Mouse (Mus musculus): ENCODE results near the gene Fcho2.

Gene Fcho2

DNA sequence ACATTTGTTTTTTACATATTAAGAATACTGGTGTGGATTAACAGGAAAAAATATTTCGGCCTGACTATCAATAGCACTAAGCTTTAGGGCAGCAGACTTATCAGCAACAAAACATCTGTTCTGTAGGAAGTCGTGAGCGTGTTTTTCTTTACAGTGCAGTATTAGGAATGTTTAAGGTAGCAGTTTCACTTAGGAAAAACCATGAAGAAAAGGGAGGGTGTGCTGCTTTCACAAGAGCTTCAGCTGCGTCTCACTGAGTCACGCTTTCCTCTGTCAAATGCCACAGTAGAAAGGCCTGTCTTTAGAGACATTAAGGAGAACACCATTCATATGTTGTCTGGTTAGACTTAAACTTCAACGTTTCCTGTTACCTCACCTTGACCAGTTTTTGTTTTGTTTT lies 5.1 kb downstream of the Fcho2 start:
- no peak for ATAC-seq (ENCODE audit: insufficient number of reproducible peaks, low FRiP score, low TSS enrichment)

DNA sequence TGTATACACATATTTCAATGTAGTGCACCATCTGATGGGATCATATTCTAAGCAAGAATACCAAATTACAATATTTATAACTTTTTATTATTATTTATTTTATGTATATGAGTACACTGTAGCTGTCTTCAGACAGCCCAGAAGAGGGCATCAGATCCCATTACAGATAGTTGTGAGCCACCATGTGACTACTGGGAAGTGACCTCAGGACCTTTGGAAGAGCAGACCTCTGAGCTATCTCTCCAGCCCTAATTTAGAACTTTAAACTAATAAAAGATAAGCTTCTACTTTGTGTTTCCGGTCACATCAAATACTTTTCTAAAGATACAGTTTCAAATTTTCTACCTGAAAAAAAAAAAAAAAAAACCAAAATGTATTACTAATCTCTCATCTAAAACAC lies 6.2 kb downstream of the Fcho2 start:
- no peak for ATAC-seq (ENCODE audit: insufficient number of reproducible peaks, low FRiP score, low TSS enrichment)

GRCm38 (mm10) chr13:98804480-98804879 lies 10.8 kb downstream of the Fcho2 start:
- no peak for ATAC-seq (ENCODE audit: insufficient number of reproducible peaks, low FRiP score, low TSS enrichment)

DNA sequence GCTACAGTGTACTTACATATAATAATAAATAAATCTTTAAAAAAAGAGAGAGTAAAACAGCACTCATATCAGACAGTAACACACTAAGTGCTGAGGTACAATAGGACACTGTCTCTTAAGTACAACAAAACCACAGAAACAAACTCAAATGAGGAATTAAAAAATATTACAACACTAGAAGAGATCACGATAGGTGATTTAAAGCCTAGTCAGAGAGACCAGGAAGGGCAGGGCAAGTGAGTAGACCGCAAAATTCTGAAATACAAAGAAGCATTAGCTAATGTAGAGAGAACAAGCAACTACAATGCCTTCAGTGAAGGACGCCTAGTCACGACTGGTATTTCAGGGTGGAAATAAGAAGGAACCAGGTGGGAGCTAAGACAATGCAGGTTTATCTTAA lies 11.6 kb downstream of the Fcho2 start:
- ATAC-seq (ENCODE audit: insufficient number of reproducible peaks, low FRiP score, low TSS enrichment): no peak

GRCm38 (mm10) chr13:98802957-98803356 lies 12.3 kb downstream of the Fcho2 start:
- ATAC-seq (ENCODE audit: insufficient number of reproducible peaks, low FRiP score, low TSS enrichment): no peak

GRCm38 (mm10) chr13:98795511-98795910 lies 19.7 kb downstream of the Fcho2 start:
- ATAC-seq (ENCODE audit: insufficient number of reproducible peaks, low FRiP score, low TSS enrichment): no peak

DNA sequence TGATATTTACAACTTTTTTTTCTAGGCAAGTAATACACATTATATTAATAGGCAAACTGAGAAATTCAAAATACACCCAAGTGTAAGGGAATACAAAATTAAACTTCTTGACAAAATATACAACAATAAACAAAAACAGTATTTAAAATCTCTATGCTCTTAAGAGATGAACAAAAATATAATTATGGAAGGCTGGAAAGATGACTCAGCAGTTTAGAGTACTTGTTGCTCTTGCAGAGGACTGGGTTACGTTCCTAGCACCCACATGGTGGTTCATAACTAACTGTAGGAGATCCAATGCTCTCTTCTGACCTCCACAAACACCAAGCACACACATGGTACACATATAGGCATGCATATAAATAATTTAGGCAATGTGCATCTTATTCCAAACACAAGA lies 22.4 kb downstream of the Fcho2 start:
- no peak for ATAC-seq (ENCODE audit: insufficient number of reproducible peaks, low FRiP score, low TSS enrichment)

DNA sequence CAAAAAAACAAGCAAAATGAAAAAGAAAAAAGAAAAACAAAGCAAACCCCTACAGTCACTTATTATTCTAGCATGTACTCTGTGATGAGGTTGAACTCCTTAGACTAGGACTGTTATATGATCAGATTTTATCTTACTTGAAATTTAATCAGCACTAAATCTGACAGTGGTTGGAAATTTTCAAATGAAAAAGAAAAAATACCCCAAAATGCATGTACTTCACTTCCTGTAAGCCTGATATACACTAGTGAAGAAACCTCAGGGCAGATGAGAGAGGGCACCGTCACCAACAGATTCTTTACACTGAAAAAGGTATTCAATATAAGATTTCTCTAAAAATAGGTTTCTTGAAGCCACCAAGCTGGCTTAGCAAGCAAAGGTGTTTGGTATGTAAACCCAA lies 23.6 kb downstream of the Fcho2 start:
- no peak for ATAC-seq (ENCODE audit: insufficient number of reproducible peaks, low FRiP score, low TSS enrichment)

- ATAC-seq (ENCODE audit: insufficient number of reproducible peaks, low FRiP score, low TSS enrichment): no peak
Observed at GRCm38 (mm10) chr13:98786970-98787685, 28.1 kb downstream of the Fcho2 start.

DNA sequence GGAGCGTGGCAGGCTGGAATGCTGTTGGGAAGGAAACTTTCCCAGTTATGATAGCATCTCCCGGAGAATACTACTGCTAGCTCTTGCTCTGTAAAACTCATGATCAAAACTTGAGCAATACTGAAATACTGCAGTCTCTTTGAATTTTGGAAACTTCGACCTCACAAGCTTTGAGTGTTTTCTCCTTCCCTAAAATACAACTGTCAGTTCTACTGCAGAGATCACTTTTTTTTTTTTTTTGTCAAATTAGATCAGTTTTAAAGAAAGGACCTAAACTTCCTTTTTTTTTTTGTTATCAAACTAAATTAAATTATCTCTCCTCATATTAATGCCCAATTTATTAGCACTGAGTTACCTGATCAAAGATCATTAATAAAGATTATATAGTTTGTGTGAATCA lies 37.3 kb downstream of the Fcho2 start:
- ATAC-seq (ENCODE audit: insufficient number of reproducible peaks, low FRiP score, low TSS enrichment): no peak

GRCm38 (mm10) chr13:98771484-98771883 lies 43.8 kb downstream of the Fcho2 start:
- no peak for ATAC-seq (ENCODE audit: insufficient number of reproducible peaks, low FRiP score, low TSS enrichment)

DNA sequence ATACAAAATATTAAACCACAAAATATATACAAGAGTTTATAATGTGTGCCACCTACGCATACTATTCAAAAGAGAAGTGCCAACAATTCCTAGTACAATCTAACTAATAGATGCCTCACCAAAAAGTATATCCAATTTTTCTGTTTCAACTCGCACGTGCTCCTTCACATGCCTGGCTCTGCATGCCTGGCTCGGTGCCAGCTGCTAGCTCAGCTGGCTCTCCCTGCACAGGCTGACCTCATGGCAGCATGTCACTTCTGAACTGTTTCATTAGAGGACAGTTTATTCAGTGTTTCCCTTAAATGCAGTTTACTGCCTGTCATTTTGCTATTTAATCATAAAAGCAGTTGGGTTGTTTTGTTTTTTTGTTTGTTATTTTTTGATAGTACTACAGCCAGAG lies 46.9 kb downstream of the Fcho2 start:
- ATAC-seq (ENCODE audit: insufficient number of reproducible peaks, low FRiP score, low TSS enrichment): peak; percentile 52; the same call in 1 of the 2 replicates

- ATAC-seq (ENCODE audit: insufficient number of reproducible peaks, low FRiP score, low TSS enrichment): no peak
Observed at GRCm38 (mm10) chr13:98761771-98762170, 53.5 kb downstream of the Fcho2 start.

DNA sequence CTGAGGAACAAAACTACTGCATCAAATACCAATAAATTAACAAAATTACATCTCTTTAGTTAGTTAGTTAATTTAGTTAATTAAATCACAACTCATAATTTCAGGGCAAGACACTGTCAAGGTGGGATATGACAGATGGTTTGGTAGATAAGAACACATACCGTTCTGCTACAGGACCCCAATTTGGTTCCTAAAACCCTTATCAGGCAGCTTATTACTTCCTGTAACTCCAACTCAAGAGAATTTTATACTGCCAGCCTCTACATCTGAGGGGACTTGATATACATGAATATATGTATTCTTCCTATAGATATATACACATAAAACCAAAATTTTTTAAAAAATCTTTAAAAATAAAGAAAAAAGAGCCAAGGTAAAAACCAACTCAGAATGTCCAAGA lies 59.4 kb downstream of the Fcho2 start:
- no peak for ATAC-seq (ENCODE audit: insufficient number of reproducible peaks, low FRiP score, low TSS enrichment)

DNA sequence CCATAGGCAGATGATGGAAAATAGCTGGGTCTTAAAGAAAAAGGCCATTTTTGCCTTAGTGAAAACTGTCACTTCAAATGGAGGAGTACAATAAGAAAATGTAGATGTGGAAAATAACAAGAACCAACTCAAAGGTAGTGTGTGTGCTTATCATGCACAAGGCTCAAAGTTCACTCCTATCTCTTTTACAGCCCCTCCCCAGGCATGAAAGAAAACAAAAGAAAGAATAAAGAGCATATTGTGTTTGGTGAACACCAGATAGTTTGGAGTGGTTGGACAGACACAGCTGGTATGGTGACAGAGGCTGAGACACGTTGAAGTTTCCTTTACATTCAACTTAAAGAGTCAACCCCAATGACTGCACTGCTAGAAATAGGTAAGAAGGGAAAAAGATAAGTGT lies 70.6 kb downstream of the Fcho2 start:
- ATAC-seq (ENCODE audit: insufficient number of reproducible peaks, low FRiP score, low TSS enrichment): no peak

- no peak for ATAC-seq (ENCODE audit: insufficient number of reproducible peaks, low FRiP score, low TSS enrichment)
Observed at GRCm38 (mm10) chr13:98743829-98744228, 71.4 kb downstream of the Fcho2 start.

- no peak for ATAC-seq (ENCODE audit: insufficient number of reproducible peaks, low FRiP score, low TSS enrichment)
Observed at GRCm38 (mm10) chr13:98743214-98743613, 72.0 kb downstream of the Fcho2 start.

DNA sequence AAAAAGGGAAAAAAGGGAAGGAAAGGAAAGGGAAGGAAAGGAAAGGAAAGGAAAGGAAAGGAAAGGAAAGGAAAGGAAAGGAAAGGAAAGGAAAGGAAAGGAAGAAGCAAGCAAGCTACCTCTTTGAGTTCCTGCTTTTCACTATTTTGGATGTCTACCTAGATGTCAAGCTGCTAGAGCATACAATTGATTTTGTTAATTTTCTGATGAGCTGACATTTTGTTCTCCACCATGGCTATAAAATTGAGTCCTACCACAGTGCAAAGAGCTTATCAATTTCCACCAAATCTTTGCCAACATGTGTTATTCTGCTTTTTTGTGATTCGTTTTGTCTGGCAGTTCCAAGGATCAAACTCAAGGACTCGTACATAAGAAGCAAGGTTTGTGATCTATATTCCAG lies 77.0 kb downstream of the Fcho2 start:
- no peak for ATAC-seq (ENCODE audit: insufficient number of reproducible peaks, low FRiP score, low TSS enrichment)

DNA sequence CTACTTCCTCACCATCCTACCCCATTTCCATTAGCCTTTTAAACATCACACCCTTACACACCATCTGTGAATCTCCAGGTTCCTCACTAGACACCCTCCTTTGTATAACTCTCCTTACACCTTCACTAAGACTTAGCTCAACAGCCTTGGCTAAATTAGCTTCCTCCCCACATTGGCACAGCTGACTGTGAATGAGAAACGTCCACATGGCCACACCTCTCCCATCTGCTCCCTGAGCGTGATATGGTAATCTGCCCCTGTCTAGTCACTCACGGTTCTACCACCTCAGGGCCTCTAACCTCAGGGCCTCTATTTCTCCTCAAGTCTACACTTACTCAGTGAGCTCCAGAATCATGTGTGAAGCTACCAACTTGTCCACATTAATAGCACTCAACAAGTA lies 82.0 kb downstream of the Fcho2 start:
- 0 out of 2 replicates have a peak, but pooled peaks have one; percentile 36 for ATAC-seq (ENCODE audit: insufficient number of reproducible peaks, low FRiP score, low TSS enrichment)

DNA sequence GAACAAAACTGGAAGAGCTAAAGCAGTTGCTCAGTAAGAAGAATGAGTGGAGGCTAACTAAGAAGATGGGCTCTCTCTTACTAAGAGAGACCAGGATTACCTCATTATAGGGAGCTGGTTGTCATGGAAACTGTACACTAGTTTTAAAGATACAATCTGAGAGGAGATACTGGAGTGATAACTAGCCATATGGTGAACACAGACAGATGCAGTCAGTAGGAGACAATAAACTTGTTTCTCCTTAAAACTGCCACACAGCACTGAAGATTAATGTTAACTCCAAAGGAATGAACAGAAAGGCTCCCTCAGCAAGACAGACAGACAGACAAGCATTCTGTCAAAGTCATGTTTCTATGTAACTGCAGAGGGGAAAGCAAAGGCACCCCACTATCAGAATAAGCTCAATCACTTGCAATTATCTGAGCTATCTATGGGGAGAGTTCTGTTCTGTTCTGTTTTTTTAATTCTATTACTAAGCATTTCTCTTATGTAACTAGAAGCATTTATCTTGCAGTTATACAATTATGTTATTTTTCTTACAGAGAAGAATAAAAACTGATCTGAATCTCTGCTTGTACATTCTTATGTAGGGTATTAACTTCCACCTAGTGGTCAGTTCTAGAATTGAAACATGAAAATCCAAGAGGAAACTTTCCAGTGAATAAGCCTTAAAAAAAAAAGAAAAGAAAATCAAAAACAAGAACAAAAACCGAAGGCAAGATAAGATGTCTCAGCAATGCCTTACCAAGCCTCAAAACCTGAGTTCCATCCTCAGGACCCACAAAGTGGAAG lies 85.8 kb downstream of the Fcho2 start:
- no peak for ATAC-seq (ENCODE audit: insufficient number of reproducible peaks, low FRiP score, low TSS enrichment)

DNA sequence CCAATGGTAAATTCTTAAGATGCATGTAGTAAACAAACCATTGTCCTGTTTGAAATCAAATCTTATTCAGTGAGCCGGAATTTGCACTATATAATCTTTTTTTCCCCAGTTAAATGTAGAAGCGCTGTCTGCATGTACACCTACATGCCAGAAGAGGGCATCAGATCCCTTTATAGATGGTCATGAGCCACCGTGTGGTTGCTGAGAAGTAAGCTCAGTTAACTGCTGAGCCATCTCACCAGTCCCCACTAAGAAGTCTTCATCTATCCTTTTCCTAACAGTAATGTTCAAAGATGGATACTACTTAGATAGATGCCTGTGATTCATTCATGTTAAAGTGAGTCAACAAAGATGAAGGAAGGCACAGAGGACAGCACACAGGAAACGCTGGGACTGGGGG lies 88.8 kb downstream of the Fcho2 start:
- no peak for ATAC-seq (ENCODE audit: insufficient number of reproducible peaks, low FRiP score, low TSS enrichment)

DNA sequence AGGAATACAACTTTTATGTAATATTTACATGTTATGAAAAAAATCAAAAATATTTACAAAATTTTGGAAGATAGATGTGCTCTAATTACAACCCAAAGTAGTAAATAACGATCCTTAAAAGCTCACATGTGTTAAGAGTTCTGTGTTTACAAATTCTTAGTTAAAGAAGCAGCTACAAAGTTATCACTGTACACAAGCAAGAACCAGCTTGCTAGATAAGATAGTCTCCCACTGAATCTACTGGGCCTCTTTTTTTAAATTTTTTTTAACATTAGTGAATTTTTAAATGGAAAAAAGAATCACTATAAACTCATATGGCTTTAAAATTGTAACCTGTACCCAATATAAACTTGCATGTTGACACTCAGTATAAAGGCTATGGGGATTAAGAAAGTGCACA lies 91.8 kb downstream of the Fcho2 start:
- ATAC-seq (ENCODE audit: insufficient number of reproducible peaks, low FRiP score, low TSS enrichment): no peak

Measured in cerebellum, adult (tissue).